Comparison of ENCODE assay signal across 8 mouse cellular contexts in the genomic region with DNA sequence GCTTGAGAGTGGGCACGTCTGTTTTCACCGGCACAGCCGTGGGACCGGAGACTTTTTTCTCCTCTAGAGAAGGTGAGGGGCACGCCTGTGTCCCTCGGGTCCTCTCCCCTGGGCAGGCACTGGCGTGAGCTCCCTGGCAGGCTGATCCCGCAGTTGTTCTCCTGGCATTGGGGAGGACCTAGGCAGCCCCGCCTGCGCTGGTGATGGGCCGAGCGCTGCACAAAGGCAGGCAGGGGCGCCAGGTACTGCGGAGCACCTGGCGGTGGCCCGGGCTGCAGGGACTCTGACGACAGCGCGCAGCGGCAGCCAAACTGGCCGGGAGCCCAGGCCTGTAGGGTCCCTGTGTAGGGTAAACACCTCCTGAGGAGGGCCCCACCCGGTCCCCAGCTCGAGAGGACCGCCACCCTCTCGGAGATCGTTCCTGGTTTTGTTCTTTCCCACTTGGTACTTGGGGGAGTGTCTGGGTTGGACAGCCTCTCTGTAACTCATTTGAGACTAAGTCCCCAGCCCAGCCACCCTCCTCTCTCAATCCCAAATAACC. TPM values are rescaled to one million over a fixed set of nuclear protein-coding genes. Genes with fewer than 3 reads are reported as not detected.
DNase-seq lines count a peak whose midpoint lies in the region; ATAC-seq lines count a peak whose summit lies in the region.

No protein-coding gene starts in this region.

- WGBS in liver, embryonic 15.5 days (ENCODE audit: insufficient replicate concordance): 1% methylated on average over 26 of the region's 26 CpGs
- 0% methylated on average over 25 of the region's 26 CpGs for WGBS in neural tube, embryonic 14.5 days

- H3K27ac ChIP-seq in liver, embryonic 15.5 days (replicated peaks): no peak overlapping the region
- peak overlapping the region; percentile 60; the same call in 1 of the 2 replicates for H3K27ac ChIP-seq in neural tube, embryonic 14.5 days (ENCODE audit: low read depth, low read length)

- H3K4me3 ChIP-seq in liver, embryonic 15.5 days (replicated peaks): peak overlapping the region; percentile 57
- H3K4me3 ChIP-seq in neural tube, embryonic 14.5 days (ENCODE audit: low read depth, low read length): peak overlapping the region; percentile 46

- H3K36me3 ChIP-seq in liver, embryonic 15.5 days (replicated peaks): no peaks in the 10 kb centered on the region
- H3K36me3 ChIP-seq in neural tube, embryonic 14.5 days (ENCODE audit: control insufficient read depth, insufficient read depth, low read length): no peaks in the 10 kb centered on the region

- ATAC-seq in liver, embryonic 15.5 days (ENCODE audit: insufficient read depth): no peak
- ATAC-seq in neural tube, embryonic 14.5 days (ENCODE audit: low read depth): peak; percentile 35; the same call in 1 of the 2 replicates

- no peaks in the 10 kb centered on the region for H3K4me1 ChIP-seq in liver, embryonic 15.5 days (replicated peaks)
- H3K4me1 ChIP-seq in neural tube, embryonic 14.5 days (ENCODE audit: control insufficient read depth, insufficient read depth, low read length): peaks cover 6% of the 10 kb centered on the region; the same call in 1 of the 2 replicates

- peak overlapping the region; percentile 62 for H3K4me2 ChIP-seq in liver, embryonic 15.5 days
- peak overlapping the region; percentile 85 for H3K4me2 ChIP-seq in neural tube, embryonic 14.5 days (ENCODE audit: low read depth, low read length)

- H3K27me3 ChIP-seq in liver, embryonic 15.5 days: peaks cover 56% of the 10 kb centered on the region
- H3K27me3 ChIP-seq in neural tube, embryonic 14.5 days (ENCODE audit: control insufficient read depth, insufficient read depth, low read length): 0 out of 2 replicates have a peak, but pooled peaks cover 2% of the 10 kb centered on the region

- H3K9ac ChIP-seq in liver, embryonic 15.5 days: peak overlapping the region; percentile 35
- H3K9ac ChIP-seq in neural tube, embryonic 14.5 days (replicated peaks; ENCODE audit: low read depth, low read length): peak overlapping the region; percentile 47

- no peaks in the 10 kb centered on the region for H3K9me3 ChIP-seq in liver, embryonic 15.5 days (replicated peaks)
- H3K9me3 ChIP-seq in neural tube, embryonic 14.5 days (ENCODE audit: control insufficient read depth, low read length): no peaks in the 10 kb centered on the region

- DNase-seq in right cerebral cortex, postnatal 10 days (ENCODE audit: low spot score in 2 of 2): peak; percentile 36
- no peak for DNase-seq in right cerebral cortex, adult 18-20 months
- peak; percentile 48 to 61 for DNase-seq in cerebellum, postnatal 10 days
- peak; percentile 62 for DNase-seq in gastrocnemius, postnatal 25 days
- peak; percentile 56 for DNase-seq in induced T-regulatory cell, adult 2 months (ENCODE audit: low read depth)
- DNase-seq in frontal cortex, postnatal 14 days (ENCODE audit: low spot score in 2 of 2): no peak

RNA-seq across cellular contexts. Expression of a gene that starts 0.9 kb away (rescaled TPM):
- total RNA-seq in gastrocnemius, postnatal 25 days (2021): 1 to 10 TPM; 8.6 to 8.9 TPM
- 3.5 and 4.2 TPM in 2 replicates for polyA plus RNA-seq in liver, embryonic 15.5 days (2015; fragmentation: Nextera tagmentation; extraction: Ambion mirVana)
- polyA plus RNA-seq in neural tube, embryonic 14.5 days (2014; fragmentation: Nextera tagmentation; extraction: Ambion mirVana): 3.6 and 6.4 TPM in 2 replicates

Comparison
In these comparisons a context has a peak if more than half of its experiments do, and no peak if none do; other contexts are left out.
1. DNase-seq: peak in right cerebral cortex, postnatal 10 days (2 of 2), cerebellum, postnatal 10 days (2 of 2), gastrocnemius, postnatal 25 days (single experiment) and induced T-regulatory cell, adult 2 months (single experiment); none in right cerebral cortex, adult 18-20 months (single experiment) and frontal cortex, postnatal 14 days (0 of 2).